Comparison of ENCODE assay signal across 11 mouse cellular contexts in genomic region chr2:166672171-166672965, GRCm38 (mm10). TPM values are rescaled to one million over a fixed set of nuclear protein-coding genes. Genes with fewer than 3 reads are reported as not detected.
DNase-seq lines count a peak whose midpoint lies in the region; ATAC-seq and TF ChIP-seq lines count a peak whose summit lies in the region.
"Had no signal": no experiment of that assay in that cellular context is flagged by ENCODE, and none has a peak within 500 bp of the region (broad histone marks: within the 10 kb centered on the region; RNA-seq: fewer than 3 reads in every experiment).

No protein-coding gene starts in this region.

- no peak for ATAC-seq in embryonic facial prominence, embryonic 12.5 days (ENCODE audit: insufficient number of reproducible peaks, insufficient read depth, low FRiP score, low TSS enrichment)
- ATAC-seq in hindbrain, embryonic 14.5 days (ENCODE audit: low FRiP score), result no peak
- no peak for ATAC-seq in midbrain, embryonic 16.5 days
- ATAC-seq in liver, embryonic 11.5 days (replicated peaks; ENCODE audit: low FRiP score), result no peak

- no peak overlapping the region for H3K9ac ChIP-seq in embryonic facial prominence, embryonic 12.5 days
- H3K9ac ChIP-seq in hindbrain, embryonic 14.5 days, result no peak overlapping the region
- no peak overlapping the region for H3K9ac ChIP-seq in midbrain, embryonic 16.5 days (ENCODE audit: low read depth, low read length)
- no peak overlapping the region for H3K9ac ChIP-seq in liver, embryonic 11.5 days (ENCODE audit: low read depth, low read length)
- H3K9ac ChIP-seq: limb, embryonic 15.5 days had no signal

- TF ChIP-seq CTCF in left cerebral cortex, adult 2 months (IDR thresholded peaks at IDR 0.05), result no peak

- WGBS in embryonic facial prominence, embryonic 12.5 days, result 69% methylated on average over 14 of the region's 14 CpGs
- 77% methylated on average over 14 of the region's 14 CpGs for WGBS in hindbrain, embryonic 14.5 days
- WGBS in midbrain, embryonic 16.5 days, result 78% methylated on average over 14 of the region's 14 CpGs
- 77% methylated on average over 14 of the region's 14 CpGs for WGBS in liver, embryonic 11.5 days

- intact Hi-C loops in left cerebral cortex, adult 2 months (cut with DNase I), result no loop called here

- H3K4me1 ChIP-seq in embryonic facial prominence, embryonic 12.5 days, result peaks cover 62% of the 10 kb centered on the region
- H3K4me1 ChIP-seq in hindbrain, embryonic 14.5 days (replicated peaks; ENCODE audit: control insufficient read depth, insufficient read depth, low read length), result peaks cover 59% of the 10 kb centered on the region
- H3K4me1 ChIP-seq in midbrain, embryonic 16.5 days (ENCODE audit: control insufficient read depth, insufficient read depth, low read length), result peaks cover 28% of the 10 kb centered on the region
- H3K4me1 ChIP-seq in liver, embryonic 11.5 days (replicated peaks; ENCODE audit: control insufficient read depth, insufficient read depth, low read length), result peaks cover 24% of the 10 kb centered on the region

- DNase-seq in CD8-positive naive resting alpha-beta T cell, adult 2 months (ENCODE audit: low read depth in 2 of 2, low spot score in 2 of 2), result peak; percentile 57 to 58
- no peak for DNase-seq in hindbrain, embryonic 14.5 days (ENCODE audit: low spot score)
- DNase-seq in B cell, adult 2 months, result no peak
- no peak for DNase-seq in left cerebral cortex, adult 2 months (ENCODE audit: extremely low spot score in 1 of 2, low spot score in 2 of 2)
- no peak for DNase-seq in liver, embryonic 11.5 days (ENCODE audit: low spot score)
- DNase-seq: kidney, adult 11 months; right cerebral cortex, adult 18-20 months had no signal

- H3K4me3 ChIP-seq in embryonic facial prominence, embryonic 12.5 days, result no peak overlapping the region
- H3K4me3 ChIP-seq in hindbrain, embryonic 14.5 days (replicated peaks; ENCODE audit: low read length), result no peak overlapping the region
- no peak overlapping the region for H3K4me3 ChIP-seq in midbrain, embryonic 16.5 days (ENCODE audit: low read depth, low read length)
- no peak overlapping the region for H3K4me3 ChIP-seq in left cerebral cortex, adult 2 months
- H3K4me3 ChIP-seq in liver, embryonic 11.5 days (ENCODE audit: low read depth, low read length), result no peak overlapping the region
- H3K4me3 ChIP-seq: limb, embryonic 15.5 days; myocyte had no signal

- H3K9me3 ChIP-seq in embryonic facial prominence, embryonic 12.5 days, result no peaks in the 10 kb centered on the region
- no peaks in the 10 kb centered on the region for H3K9me3 ChIP-seq in hindbrain, embryonic 14.5 days (ENCODE audit: control insufficient read depth, low read length)
- H3K9me3 ChIP-seq in midbrain, embryonic 16.5 days (replicated peaks; ENCODE audit: control insufficient read depth, low read length, poor library complexity, severe bottlenecking), result no peaks in the 10 kb centered on the region
- no peaks in the 10 kb centered on the region for H3K9me3 ChIP-seq in liver, embryonic 11.5 days (ENCODE audit: control insufficient read depth, low read length)
- H3K9me3 ChIP-seq: limb, embryonic 15.5 days had no signal

- 0 out of 2 replicates have a peak overlapping the region, but pooled peaks have one; percentile 63 for H3K27ac ChIP-seq in embryonic facial prominence, embryonic 12.5 days
- peak overlapping the region; percentile 57 for H3K27ac ChIP-seq in hindbrain, embryonic 14.5 days
- peak overlapping the region; percentile 30; the same call in 1 of the 2 replicates for H3K27ac ChIP-seq in midbrain, embryonic 16.5 days (ENCODE audit: low read length)
- no peak overlapping the region for H3K27ac ChIP-seq in left cerebral cortex, adult 2 months
- H3K27ac ChIP-seq in liver, embryonic 11.5 days (ENCODE audit: low read depth, low read length), result no peak overlapping the region

- H3K36me3 ChIP-seq in embryonic facial prominence, embryonic 12.5 days, result no peaks in the 10 kb centered on the region
- H3K36me3 ChIP-seq in hindbrain, embryonic 14.5 days (replicated peaks; ENCODE audit: control insufficient read depth, insufficient read depth), result no peaks in the 10 kb centered on the region
- H3K36me3 ChIP-seq in midbrain, embryonic 16.5 days (ENCODE audit: control insufficient read depth, insufficient read depth, low read length), result no peaks in the 10 kb centered on the region
- H3K36me3 ChIP-seq in liver, embryonic 11.5 days (ENCODE audit: control insufficient read depth, insufficient read depth, low read length), result no peaks in the 10 kb centered on the region
- H3K36me3 ChIP-seq: limb, embryonic 15.5 days had no signal

- H3K27me3 ChIP-seq in embryonic facial prominence, embryonic 12.5 days, result no peaks in the 10 kb centered on the region
- H3K27me3 ChIP-seq in hindbrain, embryonic 14.5 days (ENCODE audit: control insufficient read depth, insufficient read depth, low read length), result no peaks in the 10 kb centered on the region
- H3K27me3 ChIP-seq in midbrain, embryonic 16.5 days (ENCODE audit: control insufficient read depth, insufficient read depth, low read depth, low read length), result no peaks in the 10 kb centered on the region
- no peaks in the 10 kb centered on the region for H3K27me3 ChIP-seq in liver, embryonic 11.5 days (replicated peaks; ENCODE audit: control insufficient read depth, insufficient read depth, low read length)
- H3K27me3 ChIP-seq: limb, embryonic 15.5 days had no signal

- no peak overlapping the region for H3K4me2 ChIP-seq in embryonic facial prominence, embryonic 12.5 days (replicated peaks)
- H3K4me2 ChIP-seq in hindbrain, embryonic 14.5 days (replicated peaks), result no peak overlapping the region
- no peak overlapping the region for H3K4me2 ChIP-seq in midbrain, embryonic 16.5 days (ENCODE audit: low read length)
- no peak overlapping the region for H3K4me2 ChIP-seq in liver, embryonic 11.5 days
- H3K4me2 ChIP-seq: limb, embryonic 15.5 days had no signal

RNA-seq across cellular contexts. Expression of gene Prex1, which starts 41.3 kb away (rescaled TPM):
- polyA plus RNA-seq in embryonic facial prominence, embryonic 12.5 days (2016; fragmentation: Nextera tagmentation; extraction: Ambion mirVana), result 36.2 and 41.5 TPM in 2 replicates
- polyA plus RNA-seq in hindbrain, embryonic 14.5 days (2014; fragmentation: Nextera tagmentation; extraction: Ambion mirVana), result 27.3 and 28.8 TPM in 2 replicates
- polyA plus RNA-seq in midbrain, embryonic 16.5 days (2015; fragmentation: Nextera tagmentation; extraction: Ambion mirVana), result 19.3 and 22.0 TPM in 2 replicates
- 100 to 1,000 TPM; 110 to 115 TPM for total RNA-seq in left cerebral cortex, adult 2 months (2021)
- 16.1 and 16.5 TPM in 2 replicates for polyA plus RNA-seq in liver, embryonic 11.5 days (2014; fragmentation: Nextera tagmentation; extraction: Ambion mirVana)

Comparison
In these comparisons a context has a peak if more than half of its experiments do, and no peak if none do; other contexts are left out.
1. DNase-seq: peak in CD8-positive naive resting alpha-beta T cell, adult 2 months (2 of 2); none in hindbrain, embryonic 14.5 days (single experiment), B cell, adult 2 months (0 of 2), left cerebral cortex, adult 2 months (0 of 2) and liver, embryonic 11.5 days (single experiment).
2. H3K27ac ChIP-seq: peak in embryonic facial prominence, embryonic 12.5 days (single experiment), hindbrain, embryonic 14.5 days (single experiment) and midbrain, embryonic 16.5 days (single experiment); none in left cerebral cortex, adult 2 months (single experiment) and liver, embryonic 11.5 days (single experiment).